ENCODE assay signal across 9 mouse cellular contexts in genomic region chr2:93413367-93414014, GRCm38 (mm10). TPM values are rescaled to one million over a fixed set of nuclear protein-coding genes. Genes with fewer than 3 reads are reported as not detected.
DNase-seq lines count a peak whose midpoint lies in the region; ATAC-seq and TF ChIP-seq lines count a peak whose summit lies in the region.
"Had no signal": no experiment of that assay in that cellular context is flagged by ENCODE, and none has a peak within 500 bp of the region (broad histone marks: within the 10 kb centered on the region; RNA-seq: fewer than 3 reads in every experiment).

No protein-coding gene starts in this region.

- peaks cover 9% of the 10 kb centered on the region for H3K4me1 ChIP-seq in neural tube, embryonic 15.5 days

- ATAC-seq in neural tube, embryonic 15.5 days (ENCODE audit: low FRiP score): no peak
- ATAC-seq in hematopoietic stem cell, adult 5-6 weeks (replicated peaks in 1 of 2; ENCODE audit: insufficient read depth in 1 of 2, low FRiP score in 2 of 2, low TSS enrichment in 1 of 2, low read depth in 1 of 2, poor library complexity in 2 of 2, severe bottlenecking in 2 of 2): peak; percentile 36 to 50; a peak in 1 of 4 replicates

- no peak overlapping the region for H3K27ac ChIP-seq in neural tube, embryonic 15.5 days (replicated peaks)
- H3K27ac ChIP-seq in left cerebral cortex, adult 2 months: no peak overlapping the region
- H3K27ac ChIP-seq: heart, embryonic 13.5 days had no signal

- no peaks in the 10 kb centered on the region for H3K9me3 ChIP-seq in neural tube, embryonic 15.5 days (replicated peaks)
- H3K9me3 ChIP-seq: heart, embryonic 13.5 days had no signal

- H3K27me3 ChIP-seq in neural tube, embryonic 15.5 days (replicated peaks): no peaks in the 10 kb centered on the region; the same call in 1 of the 2 replicates

- peak; percentile 72 for TF ChIP-seq CTCF in left cerebral cortex, adult 2 months (IDR thresholded peaks at IDR 0.05)

- intact Hi-C loops in left cerebral cortex, adult 2 months (cut with DNase I): loop anchor here (10.0 kb wide), 2 partner anchors 371 to 519 kb away; no protein-coding TSS in a partner anchor

- no peak overlapping the region for H3K9ac ChIP-seq in neural tube, embryonic 15.5 days (replicated peaks)
- H3K9ac ChIP-seq: heart, embryonic 13.5 days had no signal

- H3K4me2 ChIP-seq in neural tube, embryonic 15.5 days: no peak overlapping the region
- H3K4me2 ChIP-seq: heart, embryonic 13.5 days had no signal

- no peaks in the 10 kb centered on the region for H3K36me3 ChIP-seq in neural tube, embryonic 15.5 days
- H3K36me3 ChIP-seq: heart, embryonic 13.5 days had no signal

- DNase-seq in neural tube, embryonic 10.5 days (ENCODE audit: extremely low spot score, low spot score): peak; percentile 66
- DNase-seq in T-cell, adult 2 months (ENCODE audit: low spot score): peak; percentile 69
- peak; percentile 50 to 79 for DNase-seq in cerebellum, postnatal 4 days (ENCODE audit: low spot score in 2 of 2)
- peak; percentile 36 to 44 for DNase-seq in left cerebral cortex, adult 2 months (ENCODE audit: extremely low spot score in 1 of 2, low spot score in 2 of 2)
- DNase-seq in natural killer cell, adult 2 months (ENCODE audit: low spot score in 2 of 2): peak; percentile 54 to 74
- DNase-seq in thymus, postnatal 36 days: peak; percentile 67 to 73

- 51% methylated on average over 7 of the region's 7 CpGs for WGBS in neural tube, embryonic 15.5 days

- H3K4me3 ChIP-seq in neural tube, embryonic 15.5 days (replicated peaks): no peak overlapping the region
- H3K4me3 ChIP-seq in left cerebral cortex, adult 2 months: no peak overlapping the region
- H3K4me3 ChIP-seq: heart, embryonic 13.5 days had no signal

RNA-seq across cellular contexts. Expression of gene Cd82, which starts 49.4 kb away (rescaled TPM):
- 22.4 and 68.9 TPM in 2 replicates for polyA plus RNA-seq in neural tube, embryonic 15.5 days (2015; fragmentation: Nextera tagmentation; extraction: Ambion mirVana)
- total RNA-seq in hematopoietic stem cell, adult 5-6 weeks (2017): 59.6 and 64.5 TPM in 2 replicates
- 10 to 100 TPM; 12.8 to 17.8 TPM for total RNA-seq in left cerebral cortex, adult 2 months (2021)
